23 mouse cellular contexts compared by ENCODE assay signal in genomic region chr1:91352277-91352676, GRCm38 (mm10). TPM values are rescaled to one million over a fixed set of nuclear protein-coding genes. Genes with fewer than 3 reads are reported as not detected.
DNase-seq lines count a peak whose midpoint lies in the region; ATAC-seq and TF ChIP-seq lines count a peak whose summit lies in the region.
"Had no signal": no experiment of that assay in that cellular context is flagged by ENCODE, and none has a peak within 500 bp of the region (broad histone marks: within the 10 kb centered on the region; RNA-seq: fewer than 3 reads in every experiment).

No protein-coding gene starts in this region.

- peak overlapping the region; percentile 78 for H3K4me2 ChIP-seq in heart, embryonic 13.5 days
- H3K4me2 ChIP-seq: hindbrain, embryonic 13.5 days; limb, embryonic 15.5 days; midbrain, embryonic 12.5 days; stomach, embryonic 15.5 days had no signal

- no peak for DNase-seq in heart, adult 11 months
- DNase-seq in 3134 (ENCODE audit: extremely low read depth, insufficient read length, low spot score) (peak; percentile 93), 3T3-L1 (ENCODE audit: low read depth, low spot score) (peak; percentile 96)
- no peak for DNase-seq in layer of hippocampus, adult 9-10 months (ENCODE audit: low spot score)
- DNase-seq in cerebellum, adult 9-11 months, result no peak
- DNase-seq: cerebellum, adult 2 months; kidney, adult 2 months; kidney, postnatal 14 days; thymus, postnatal 14 days had no signal

- H3K4me3 ChIP-seq in heart, embryonic 13.5 days, result peak overlapping the region; percentile 56; the same call in 1 of the 2 replicates
- no peak overlapping the region for H3K4me3 ChIP-seq in embryonic fibroblast, embryonic 13.5 days (ENCODE audit: insufficient read depth, low read length)
- H3K4me3 ChIP-seq: embryonic facial prominence, embryonic 10.5 days; hindbrain, embryonic 13.5 days; layer of hippocampus, adult 2 months; limb, embryonic 15.5 days; midbrain, embryonic 12.5 days; stomach, embryonic 15.5 days had no signal

- no peak for TF ChIP-seq CTCF in embryonic fibroblast, embryonic 13.5 days (IDR thresholded peaks at IDR 0.05; ENCODE audit: borderline replicate concordance, insufficient read depth, low read length)

- H3K9me3 ChIP-seq in heart, embryonic 13.5 days, result no peaks in the 10 kb centered on the region
- H3K9me3 ChIP-seq: embryonic facial prominence, embryonic 10.5 days; hindbrain, embryonic 13.5 days; limb, embryonic 15.5 days; midbrain, embryonic 12.5 days; stomach, embryonic 15.5 days had no signal

- no peak overlapping the region for H3K9ac ChIP-seq in heart, embryonic 13.5 days
- H3K9ac ChIP-seq: hindbrain, embryonic 13.5 days; limb, embryonic 15.5 days; midbrain, embryonic 12.5 days; stomach, embryonic 15.5 days had no signal

- ATAC-seq in heart, embryonic 13.5 days (ENCODE audit: extremely low read depth, insufficient number of reproducible peaks, low FRiP score, low TSS enrichment), result no peak
- ATAC-seq: forebrain, embryonic 14.5 days; inflammation-experienced regulatory T-cells, adult 6 months; lung, postnatal 0 days had no signal

- H3K27ac ChIP-seq in heart, embryonic 13.5 days (replicated peaks), result no peak overlapping the region
- H3K27ac ChIP-seq in embryonic fibroblast, embryonic 13.5 days (ENCODE audit: insufficient read depth, low read length), result peak overlapping the region; percentile 86
- H3K27ac ChIP-seq: embryonic facial prominence, embryonic 10.5 days; hindbrain, embryonic 13.5 days; layer of hippocampus, adult 2 months; limb, embryonic 15.5 days; midbrain, embryonic 12.5 days; stomach, embryonic 15.5 days had no signal

- 67% methylated on average over 2 of the region's 2 CpGs for WGBS in heart, embryonic 13.5 days

- TF ChIP-seq POLR2A in embryonic fibroblast, embryonic 13.5 days (IDR thresholded peaks at IDR 0.05; ENCODE audit: low read depth, low read length), result no peak

- 0 out of 2 replicates have a peak, but pooled peaks cover 5% of the 10 kb centered on the region for H3K27me3 ChIP-seq in heart, embryonic 13.5 days (replicated peaks)
- H3K27me3 ChIP-seq: CH12.LX; hindbrain, embryonic 13.5 days; limb, embryonic 15.5 days; midbrain, embryonic 12.5 days; stomach, embryonic 15.5 days had no signal

- peaks cover 38% of the 10 kb centered on the region for H3K36me3 ChIP-seq in heart, embryonic 13.5 days
- H3K36me3 ChIP-seq: embryonic facial prominence, embryonic 10.5 days; hindbrain, embryonic 13.5 days; limb, embryonic 15.5 days; midbrain, embryonic 12.5 days; stomach, embryonic 15.5 days had no signal

- H3K4me1 ChIP-seq in heart, embryonic 13.5 days, result peaks cover 42% of the 10 kb centered on the region
- peaks cover 20% of the 10 kb centered on the region for H3K4me1 ChIP-seq in embryonic fibroblast, embryonic 13.5 days (ENCODE audit: control insufficient read depth, insufficient read depth, low read length)
- H3K4me1 ChIP-seq: hindbrain, embryonic 13.5 days; midbrain, embryonic 12.5 days; stomach, embryonic 15.5 days had no signal

RNA-seq across cellular contexts. Expression of gene Klhl30, which starts 1.5 kb away (rescaled TPM):
- 43.7 and 48.6 TPM in 2 replicates for polyA plus RNA-seq in heart, embryonic 13.5 days (2015; fragmentation: Nextera tagmentation; extraction: Ambion mirVana)
- 0.23 and 0.58 TPM in 2 replicates for polyA plus RNA-seq in embryonic fibroblast, embryonic 13.5 days (2011; ENCODE audit: insufficient read length, low read depth, missing spikeins)
- polyA plus RNA-seq: inflammation-experienced regulatory T-cells, adult 6 months; neural tube, embryonic 14.5 days had no signal

RNA-seq across cellular contexts. Expression of gene Erfe, which starts 14.0 kb away (rescaled TPM):
- 1.3 and 1.8 TPM in 2 replicates for polyA plus RNA-seq in heart, embryonic 13.5 days (2015; fragmentation: Nextera tagmentation; extraction: Ambion mirVana)
- 6.1 and 10.8 TPM in 2 replicates for polyA plus RNA-seq in embryonic fibroblast, embryonic 13.5 days (2011; ENCODE audit: insufficient read length, low read depth, missing spikeins)
- polyA plus RNA-seq: cerebellum, adult 2 months; inflammation-experienced regulatory T-cells, adult 6 months had no signal

RNA-seq across cellular contexts. Expression of gene Espnl, which starts 30.4 kb away (rescaled TPM):
- 0.07 TPM in 1 of 2 replicates, not detected in the other for polyA plus RNA-seq in heart, embryonic 13.5 days (2015; fragmentation: Nextera tagmentation; extraction: Ambion mirVana)
- not detected in 2 replicates for polyA plus RNA-seq in embryonic fibroblast, embryonic 13.5 days (2011; ENCODE audit: insufficient read length, low read depth, missing spikeins)
- polyA plus RNA-seq: inflammation-experienced regulatory T-cells, adult 6 months; liver, embryonic 16.5 days; lung, postnatal 0 days; stomach, embryonic 15.5 days had no signal

RNA-seq across cellular contexts. Expression of gene Ilkap, which starts 46.3 kb away (rescaled TPM):
- 92.0 and 107 TPM in 2 replicates for polyA plus RNA-seq in heart, embryonic 13.5 days (2015; fragmentation: Nextera tagmentation; extraction: Ambion mirVana)
- 64.5 and 66.5 TPM in 2 replicates for polyA plus RNA-seq in embryonic fibroblast, embryonic 13.5 days (2011; ENCODE audit: insufficient read length, low read depth, missing spikeins)

RNA-seq across cellular contexts. Expression of gene Scly, which starts 54.1 kb away (rescaled TPM):
- polyA plus RNA-seq in heart, embryonic 13.5 days (2015; fragmentation: Nextera tagmentation; extraction: Ambion mirVana), result 12.6 and 15.9 TPM in 2 replicates
- polyA plus RNA-seq in embryonic fibroblast, embryonic 13.5 days (2011; ENCODE audit: insufficient read length, low read depth, missing spikeins), result 6.4 and 8.7 TPM in 2 replicates

Comparison
In these comparisons a context has a peak if more than half of its experiments do, and no peak if none do; other contexts are left out.
1. DNase-seq: peak in 3134 (single experiment) and 3T3-L1 (single experiment); none in heart, adult 11 months (single experiment), layer of hippocampus, adult 9-10 months (single experiment) and cerebellum, adult 9-11 months (single experiment).
2. RNA of gene Klhl30, which starts 1.5 kb away (polyA plus RNA-seq): 43.7 to 48.6 TPM in heart, embryonic 13.5 days; 0.23 to 0.58 TPM in embryonic fibroblast, embryonic 13.5 days; every median in the first group is over 10 times any median in the second.